Mouse (Mus musculus) retina, postnatal 7 days (tissue): Measurements from ENCODE around the gene Wars.

Experiments
- DNase-seq: peaks from one replicate; pipeline ENCODE4 v3.0.0-alpha.2; 2012; ENCODE audit warnings: low read depth, low spot score

Wars gene

GRCm38 (mm10) chr12:108893715-108894431, at the start of gene Wars:
Gene Wars (minus strand): TSS chr12:108894174.
- peak; percentile 92 for DNase-seq

- DNase-seq, result no peak
These were observed 48.4 kb upstream of the Wars start for GRCm38 (mm10) chr12:108942203-108942923.

GRCm38 (mm10) chr12:108941282-108941681, 47.3 kb upstream of the Wars start:
- no peak for DNase-seq

- DNase-seq, result no peak
These were observed 46.3 kb upstream of the Wars start for GRCm38 (mm10) chr12:108940255-108940654.

GRCm38 (mm10) chr12:108939317-108939716, 45.3 kb upstream of the Wars start:
- DNase-seq, result no peak

GRCm38 (mm10) chr12:108938844-108939243, 44.9 kb upstream of the Wars start:
- DNase-seq, result no peak

GRCm38 (mm10) chr12:108937506-108937905, 43.5 kb upstream of the Wars start:
- DNase-seq, result no peak

- DNase-seq, result no peak
These were observed 42.9 kb upstream of the Wars start for GRCm38 (mm10) chr12:108936834-108937233.

- DNase-seq, result no peak
These were observed 40.3 kb upstream of the Wars start for GRCm38 (mm10) chr12:108934231-108934630.

- DNase-seq, result no peak
These were observed 38.1 kb upstream of the Wars start for GRCm38 (mm10) chr12:108932113-108932512.

GRCm38 (mm10) chr12:108931341-108932053, 37.5 kb upstream of the Wars start:
- DNase-seq, result no peak

GRCm38 (mm10) chr12:108929475-108929874, 35.5 kb upstream of the Wars start:
- DNase-seq, result no peak

GRCm38 (mm10) chr12:108928249-108928648, 34.3 kb upstream of the Wars start:
- no peak for DNase-seq

- no peak for DNase-seq
These were observed 32.7 kb upstream of the Wars start for GRCm38 (mm10) chr12:108926606-108927111.

- DNase-seq, result no peak
These were observed 24.8 kb upstream of the Wars start for GRCm38 (mm10) chr12:108918753-108919152.

GRCm38 (mm10) chr12:108917509-108917908, 23.5 kb upstream of the Wars start:
- no peak for DNase-seq

GRCm38 (mm10) chr12:108916447-108917042, 22.6 kb upstream of the Wars start:
- no peak for DNase-seq

GRCm38 (mm10) chr12:108915893-108916292, 21.9 kb upstream of the Wars start:
- DNase-seq, result no peak

- DNase-seq, result no peak
These were observed 20.9 kb upstream of the Wars start for GRCm38 (mm10) chr12:108914709-108915340.

- DNase-seq, result no peak
These were observed 20.2 kb upstream of the Wars start for GRCm38 (mm10) chr12:108914198-108914597.

- DNase-seq, result no peak
These were observed 18.5 kb upstream of the Wars start for GRCm38 (mm10) chr12:108912442-108912841.
